Mouse (Mus musculus) adrenal gland, adult 2 months (tissue): ENCODE measurements at regions not wholly inside any gene's neighbourhood (a gene's known extent, or its start where the extent isn't known, plus 50 kb on each side); places are given as distances from the start of the nearest gene placed in this dataset.
A peak's percentile ranks its signal among the peaks of the same experiment; 100 is the strongest.

Source experiments
- DNase-seq: peaks from one replicate; pipeline ENCODE4 v3.0.0; 2021

DNA sequence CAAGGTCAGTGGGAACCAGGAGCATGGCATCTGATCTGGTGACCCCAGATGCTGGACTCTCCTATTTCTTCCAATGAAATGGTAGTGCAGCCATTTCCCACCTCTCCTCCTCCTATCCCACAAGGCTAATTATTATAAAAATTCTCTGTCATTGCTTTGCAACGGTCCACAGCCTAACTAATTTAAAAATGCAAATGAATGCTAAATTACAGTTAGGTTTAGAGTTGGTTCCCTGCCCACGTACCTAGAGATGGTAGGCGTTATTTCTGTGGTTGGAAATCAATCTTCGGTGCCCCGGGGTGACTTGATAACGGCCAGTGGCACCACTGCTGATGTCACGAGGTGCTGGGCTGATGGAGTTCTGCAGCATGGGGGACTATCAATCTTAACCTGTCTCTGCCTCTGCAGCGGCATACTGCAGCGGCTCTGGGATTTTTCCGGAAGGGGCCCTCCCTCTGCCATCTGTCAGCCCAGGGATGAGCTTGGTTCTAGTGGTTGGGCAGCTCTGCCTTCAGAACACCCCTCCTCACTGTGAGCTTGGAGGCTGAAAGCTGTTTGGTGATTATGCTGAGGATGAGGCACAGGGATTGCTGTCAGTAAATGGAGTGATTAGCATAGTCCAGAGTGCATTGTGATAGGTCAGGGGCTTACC, 66.5 kb downstream of the Nmur2 start:
- no peak for DNase-seq

DNA sequence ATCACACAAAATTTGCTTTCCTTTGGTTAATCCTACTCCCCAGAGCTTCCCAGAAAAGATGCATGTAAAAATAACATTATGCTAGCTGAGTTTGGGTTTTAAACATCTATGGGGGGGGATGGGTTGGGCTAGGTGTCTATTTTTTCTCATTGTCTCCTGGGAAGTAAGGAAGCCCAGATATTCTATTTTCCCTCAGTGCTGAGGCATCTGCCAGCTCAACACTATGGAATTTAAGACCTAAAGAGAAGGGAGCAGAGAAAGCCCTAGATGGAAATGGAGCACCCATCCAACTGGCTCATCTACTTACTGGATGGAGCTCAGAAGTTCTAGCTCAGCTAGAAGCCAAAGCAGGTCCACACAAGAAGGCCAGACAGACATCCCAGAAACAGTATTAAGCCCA, 74.2 kb downstream of the Nmur2 start:
- DNase-seq, result no peak

DNA sequence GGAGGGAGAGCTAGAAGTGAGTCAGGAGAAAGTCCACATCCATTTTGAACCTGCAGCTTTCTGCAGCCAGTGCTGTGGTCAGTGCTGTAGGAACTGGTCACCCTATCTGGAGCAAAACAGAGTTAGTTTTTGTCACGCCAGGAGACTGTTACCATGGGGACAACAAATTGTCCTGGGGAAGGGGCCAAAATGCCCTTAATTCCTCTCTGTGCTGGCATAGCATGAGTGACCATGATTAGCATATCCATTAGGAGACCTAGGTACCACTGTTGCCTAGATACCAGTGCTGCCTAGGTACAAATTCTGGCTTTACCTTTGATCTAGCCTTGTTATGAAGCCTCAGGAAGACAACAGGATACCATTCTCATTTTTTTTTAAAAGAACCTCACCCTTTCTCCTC, 82.4 kb downstream of the Nmur2 start:
- DNase-seq, result no peak

DNA sequence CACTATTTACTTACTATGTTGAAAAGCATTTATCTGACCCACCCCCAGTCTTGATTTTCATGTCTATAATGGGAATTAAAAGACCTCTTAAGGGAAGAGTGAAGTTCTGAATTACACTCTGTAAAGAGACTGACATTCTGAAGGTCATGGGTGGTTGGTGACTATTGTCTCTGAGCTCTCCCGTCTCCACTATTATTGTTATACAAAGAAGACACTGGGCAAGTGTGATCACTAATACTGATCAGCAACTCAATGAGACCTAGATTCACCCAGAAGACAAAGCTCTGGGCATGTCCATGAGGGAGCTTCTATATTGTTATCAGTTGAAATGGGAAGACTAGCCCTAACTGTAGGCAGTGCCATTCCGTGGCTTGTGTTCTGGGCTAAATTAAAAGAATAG, 83.5 kb downstream of the Nmur2 start:
- no peak for DNase-seq

DNA sequence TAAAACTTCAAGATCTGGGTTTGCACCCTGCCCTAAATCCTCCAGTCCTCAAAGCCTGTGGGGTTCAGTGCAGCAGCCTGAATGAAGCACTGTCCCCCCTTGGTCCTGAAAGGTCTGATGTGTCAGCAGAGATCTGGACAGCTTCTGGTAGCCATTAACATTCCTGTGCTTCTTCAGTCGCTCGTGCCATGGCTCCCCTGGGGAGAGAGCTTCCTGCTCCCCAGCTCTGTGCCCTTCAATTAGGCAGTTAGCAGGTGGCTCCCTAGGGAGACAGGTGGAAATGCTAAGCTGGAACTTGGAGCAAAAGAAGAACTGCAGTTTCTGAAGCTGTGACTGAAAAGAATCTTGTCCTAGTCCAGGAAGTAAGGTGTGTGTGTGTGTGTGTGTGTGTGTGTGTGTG, 87.1 kb downstream of the Nmur2 start:
- no peak for DNase-seq

DNA sequence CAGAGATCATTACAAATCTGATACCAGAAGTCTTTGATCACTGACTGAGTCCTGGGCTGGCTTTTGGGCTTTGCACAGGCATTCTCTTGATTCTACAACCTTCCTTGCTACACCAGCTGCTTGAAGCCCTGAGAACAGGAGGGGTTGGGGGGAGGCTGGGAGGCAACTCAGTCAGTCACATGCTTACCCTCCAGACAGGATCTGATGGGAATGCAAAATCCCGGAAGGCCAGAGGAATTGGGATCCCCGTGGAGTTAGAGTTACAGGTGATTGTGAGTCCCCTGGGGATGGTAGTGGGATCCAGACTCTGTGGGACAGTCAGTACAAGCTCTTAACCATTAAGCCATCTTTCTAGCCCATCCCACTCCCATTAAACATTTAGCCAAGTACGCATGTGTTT, 91.2 kb downstream of the Nmur2 start:
- no peak for DNase-seq

DNA sequence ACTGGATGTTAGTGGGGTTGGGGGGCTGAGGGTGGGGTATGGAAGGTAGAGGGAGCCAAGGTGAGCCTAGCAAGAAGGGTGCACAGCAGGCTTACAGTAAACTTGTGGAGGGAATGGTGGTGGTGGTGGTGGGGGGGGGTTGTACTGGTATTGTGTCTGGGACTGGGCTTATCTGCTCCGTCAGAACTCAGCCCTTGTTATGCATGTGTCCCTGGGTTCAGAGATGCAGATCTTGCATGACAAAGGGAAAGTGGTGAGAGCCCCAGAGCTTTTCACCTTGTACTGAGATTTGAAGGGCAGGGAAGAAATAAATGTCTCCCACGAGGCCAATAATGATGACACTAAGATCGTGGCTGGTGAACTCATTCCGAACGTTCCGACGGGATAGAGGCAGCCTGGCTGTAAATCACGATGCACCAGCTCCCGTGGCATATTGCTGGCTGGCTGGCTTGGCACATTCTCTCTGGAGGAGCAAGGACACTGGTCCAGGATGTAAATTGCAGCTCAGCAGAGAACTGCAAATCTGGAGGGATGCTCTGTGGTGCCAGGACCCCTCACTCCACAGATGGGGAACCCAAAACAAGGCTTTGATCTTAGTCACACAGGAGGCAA, 94.1 kb downstream of the Nmur2 start:
- DNase-seq, result peak; percentile 62

DNA sequence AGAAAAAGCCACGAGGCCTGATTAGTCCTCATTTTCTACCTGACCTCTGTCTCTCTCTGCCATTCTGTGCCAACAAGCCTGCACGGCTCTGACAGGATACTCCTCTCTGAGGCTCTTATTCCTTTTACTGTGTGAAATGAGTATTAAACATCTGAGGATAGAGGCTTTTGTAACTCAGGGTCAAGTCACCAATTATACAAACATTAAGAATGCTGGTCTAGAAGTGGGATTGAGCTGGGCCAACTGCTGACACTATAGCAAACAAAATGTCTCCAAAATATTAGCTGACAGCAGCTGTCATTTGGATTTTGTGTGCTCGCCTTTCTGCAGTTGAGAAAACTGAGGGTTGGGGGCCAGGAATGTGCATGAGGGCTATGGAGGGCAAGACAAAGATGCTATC, 94.8 kb downstream of the Nmur2 start:
- DNase-seq, result no peak

DNA sequence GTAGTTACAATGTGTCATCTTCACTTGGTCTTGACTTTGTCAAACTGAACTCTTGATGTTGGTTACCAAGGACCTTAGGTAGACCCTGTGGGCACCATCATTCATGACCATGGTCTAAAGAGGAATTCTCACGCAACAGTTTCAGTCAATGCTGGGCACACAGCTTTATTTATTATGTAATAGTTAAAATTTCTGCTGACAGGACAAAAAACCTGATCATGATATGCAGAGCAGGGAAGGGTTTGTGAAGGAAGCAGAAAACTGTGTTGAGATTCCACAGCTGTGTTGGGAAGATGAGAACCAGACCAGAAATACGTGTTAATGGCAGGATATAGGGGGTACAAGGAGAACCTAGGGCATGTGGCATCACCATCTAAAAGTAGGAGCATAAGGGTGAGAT, 100.8 kb downstream of the Nmur2 start:
- DNase-seq, result no peak

DNA sequence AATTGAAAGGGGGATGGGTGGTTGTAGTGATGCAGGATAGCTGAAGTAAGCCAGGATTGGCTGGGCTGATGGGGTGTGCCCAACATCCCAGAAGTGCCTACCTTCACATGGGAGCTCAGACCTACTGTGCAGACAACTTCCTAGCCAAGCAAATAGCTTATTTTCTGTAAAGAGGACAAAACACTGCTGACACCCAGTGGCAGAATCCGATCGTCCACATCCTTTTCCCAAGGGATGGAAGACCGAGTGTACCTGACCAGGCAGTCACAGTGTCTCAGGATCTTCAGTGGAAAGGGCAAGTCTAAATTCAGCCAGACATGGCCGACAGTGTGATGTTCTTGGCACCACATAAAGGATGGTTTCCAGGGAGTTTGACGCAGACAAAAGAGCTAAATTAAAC, 114.4 kb downstream of the Nmur2 start:
- no peak for DNase-seq

DNA sequence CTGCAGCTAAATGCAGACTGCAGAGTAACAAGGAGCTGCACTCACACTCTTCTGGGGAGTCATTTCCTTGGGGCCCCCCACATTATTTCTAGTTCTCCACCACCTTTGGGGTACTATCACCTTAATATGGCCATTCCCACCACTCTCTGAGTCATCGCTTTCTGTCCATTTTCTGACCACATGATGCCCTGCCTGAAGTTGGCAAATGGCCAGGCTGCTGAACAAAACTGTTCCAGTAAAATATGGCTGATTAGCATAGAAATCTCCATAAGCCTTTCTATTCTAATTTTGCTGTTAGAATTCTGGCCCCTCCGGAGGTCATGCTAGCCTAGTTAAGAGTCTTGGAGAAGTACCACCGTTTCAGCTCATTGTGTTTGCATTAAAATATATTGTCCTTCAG, 121.7 kb downstream of the Nmur2 start:
- DNase-seq, result no peak

DNA sequence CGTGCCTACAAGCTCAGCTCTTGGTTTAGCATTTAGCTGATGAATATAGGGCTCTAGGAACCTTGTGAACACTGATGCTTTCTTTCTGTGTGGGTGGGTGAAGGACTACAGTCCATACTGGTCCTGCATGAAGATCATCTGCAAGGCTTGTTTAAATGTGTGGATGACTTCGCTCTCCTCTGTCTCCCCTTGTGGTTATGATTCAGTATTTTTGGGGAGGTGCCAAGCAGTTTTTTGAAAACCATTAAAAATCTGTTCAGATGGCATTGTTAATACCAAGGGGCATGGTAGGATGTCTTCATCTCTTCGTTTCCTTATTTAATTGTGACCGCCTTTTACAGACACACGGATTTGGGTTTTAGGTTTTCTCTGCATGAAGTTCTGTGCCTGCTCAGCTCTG, 122.4 kb downstream of the Nmur2 start:
- DNase-seq, result no peak

DNA sequence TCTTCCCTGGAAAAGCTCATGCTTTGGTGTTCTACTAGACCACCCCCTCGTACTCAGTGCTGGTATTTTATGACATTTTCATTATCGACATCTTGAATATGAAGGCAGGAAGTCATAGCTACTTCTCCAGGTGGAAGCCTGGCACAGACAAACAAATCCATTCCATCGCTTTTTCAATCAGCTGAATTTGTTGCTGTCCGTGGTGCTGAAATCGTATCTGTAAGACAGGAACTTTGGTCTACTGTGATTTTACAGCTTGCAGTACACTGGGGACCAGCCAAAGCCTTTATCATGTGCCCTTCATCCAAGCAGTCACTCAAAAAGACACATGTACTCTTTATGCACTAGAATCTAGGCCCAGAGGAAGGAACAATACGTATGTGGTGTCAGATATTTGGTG, 143.3 kb downstream of the Nmur2 start:
- peak; percentile 18 for DNase-seq

DNA sequence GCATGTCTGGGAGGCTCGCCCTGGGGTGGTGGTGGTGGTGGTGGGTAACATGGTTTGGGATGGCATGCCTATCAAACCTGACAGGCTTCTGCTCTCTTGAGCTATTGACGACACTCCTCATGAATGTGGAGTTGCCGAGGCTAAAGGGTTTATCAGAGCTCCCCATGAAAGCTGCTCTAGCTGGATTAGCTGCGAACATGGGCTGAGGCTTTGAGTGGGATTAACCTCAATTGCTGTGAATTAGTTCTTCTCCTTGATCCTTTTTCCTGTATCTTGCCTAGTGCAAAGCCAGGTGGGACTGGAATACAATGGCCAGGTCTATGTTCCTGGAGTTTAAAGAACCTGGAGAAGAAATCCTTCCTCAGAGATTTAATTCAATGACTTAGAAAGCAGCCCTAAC, 150.6 kb downstream of the Nmur2 start:
- DNase-seq, result no peak

DNA sequence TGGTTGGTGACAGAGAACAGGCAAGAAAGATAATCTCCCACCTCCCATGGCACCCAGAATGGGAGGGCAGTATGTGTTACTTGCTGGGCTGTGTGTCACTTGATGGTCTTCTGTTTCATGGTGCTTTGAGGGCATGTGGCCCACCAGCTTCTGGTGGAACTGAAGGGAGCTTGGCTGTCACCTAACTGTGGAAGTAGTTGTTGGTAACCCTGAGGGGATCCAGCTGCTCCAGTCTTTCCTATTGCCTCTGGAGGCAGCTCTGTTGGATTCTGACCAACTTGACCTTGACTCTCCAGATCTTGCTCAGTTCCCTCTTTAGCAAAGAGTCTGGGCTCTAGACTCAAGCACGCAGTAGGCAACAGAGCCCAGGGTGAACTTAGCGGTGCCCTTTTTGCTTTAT, 162.2 kb downstream of the Nmur2 start:
- DNase-seq, result no peak

DNA sequence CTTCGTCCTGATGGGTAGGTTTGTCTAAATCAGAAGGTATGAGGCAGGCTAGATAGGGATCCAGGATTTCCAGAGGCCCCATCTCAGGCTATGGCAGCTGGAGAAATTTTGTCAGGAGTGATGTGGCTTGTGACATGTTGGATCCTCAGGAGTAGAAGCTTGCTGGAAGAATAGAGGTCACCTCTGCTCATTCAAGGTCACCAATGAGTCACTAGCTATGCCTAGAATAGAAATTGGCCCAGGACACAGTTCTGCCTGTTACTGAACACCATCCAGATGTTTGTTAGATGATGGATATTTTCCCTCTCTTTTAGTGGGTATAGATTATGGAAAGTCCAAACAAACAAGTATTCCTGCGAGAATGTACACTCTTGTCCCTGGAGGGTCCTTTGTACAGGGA, 173.7 kb downstream of the Nmur2 start:
- no peak for DNase-seq

DNA sequence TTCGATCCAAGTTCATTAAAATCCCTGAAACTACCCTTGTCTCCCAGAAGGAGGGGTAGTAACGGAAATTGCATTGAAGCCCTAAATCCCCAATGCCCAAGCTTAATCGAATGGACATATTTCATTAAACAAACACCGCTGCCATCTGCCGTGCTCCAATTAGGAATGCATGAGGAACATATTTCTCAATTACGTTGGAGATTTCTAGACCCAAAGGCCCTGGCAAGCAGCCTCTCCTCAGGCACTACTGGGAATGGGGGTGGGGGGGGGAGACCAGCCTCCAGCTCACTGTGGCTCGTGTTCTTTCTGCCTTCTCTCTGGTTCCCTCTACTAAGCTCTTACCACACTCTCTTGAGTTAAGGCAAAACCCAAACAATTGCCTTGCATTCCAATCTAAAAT, 181.6 kb downstream of the Nmur2 start:
- no peak for DNase-seq

DNA sequence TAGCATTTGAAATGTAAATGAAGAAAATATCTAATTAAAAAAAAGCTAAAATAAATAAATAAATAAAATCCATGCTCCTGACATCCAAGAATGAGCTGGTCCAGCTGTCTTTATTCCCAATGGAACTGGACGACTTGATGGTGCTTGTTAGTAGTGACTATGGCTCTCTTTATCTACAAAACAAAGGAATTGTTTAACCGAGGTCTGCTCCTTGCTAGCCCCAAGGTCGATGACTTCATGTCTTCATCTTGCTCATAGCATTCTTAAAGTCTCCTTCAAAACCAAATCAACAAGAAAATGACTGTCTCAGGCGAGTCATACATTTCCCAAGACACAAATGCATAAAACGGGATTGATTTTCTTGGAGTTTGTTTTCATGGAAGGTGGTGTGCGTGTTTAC, 212.5 kb upstream of the Glra1 start:
- no peak for DNase-seq

DNA sequence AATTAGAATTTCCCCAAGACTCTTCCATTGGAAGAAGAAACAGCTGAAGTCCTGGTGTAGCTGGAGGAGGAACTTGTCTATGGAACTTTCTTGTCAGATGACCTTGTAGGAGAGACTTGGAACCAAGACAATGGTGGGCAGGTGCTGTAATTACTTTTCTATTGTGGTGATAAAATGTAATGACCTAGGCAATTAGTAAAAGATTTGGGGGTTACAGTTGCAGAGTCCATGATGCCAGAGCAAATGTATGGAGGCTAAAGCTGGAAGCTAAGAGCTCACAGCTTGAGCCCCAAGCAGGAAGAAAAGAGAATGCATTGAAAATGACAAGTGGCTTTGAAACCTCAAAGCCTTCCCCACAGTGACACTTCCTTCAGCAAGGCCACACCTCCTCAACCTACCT, 208.6 kb upstream of the Glra1 start:
- no peak for DNase-seq

DNA sequence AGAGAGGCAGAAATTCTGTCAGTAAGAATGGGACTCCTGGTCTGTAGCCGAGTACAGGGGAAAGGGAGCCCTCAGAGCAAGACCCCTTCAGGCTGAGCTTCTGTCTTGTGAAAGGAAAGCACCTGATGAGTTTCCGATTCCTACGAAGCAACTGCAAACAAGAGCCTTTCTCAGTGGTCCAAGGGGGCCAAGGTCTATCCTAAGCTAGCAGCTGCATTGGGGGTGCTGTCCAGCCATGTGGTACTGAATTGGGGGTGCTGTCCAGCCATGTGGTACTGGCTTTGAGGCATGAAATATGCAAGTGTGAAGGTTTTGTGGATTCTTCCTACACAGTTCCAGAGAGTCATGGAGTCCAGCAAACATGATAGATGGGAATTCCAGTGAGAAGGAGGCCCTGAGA, 202.7 kb upstream of the Glra1 start:
- DNase-seq, result no peak

DNA sequence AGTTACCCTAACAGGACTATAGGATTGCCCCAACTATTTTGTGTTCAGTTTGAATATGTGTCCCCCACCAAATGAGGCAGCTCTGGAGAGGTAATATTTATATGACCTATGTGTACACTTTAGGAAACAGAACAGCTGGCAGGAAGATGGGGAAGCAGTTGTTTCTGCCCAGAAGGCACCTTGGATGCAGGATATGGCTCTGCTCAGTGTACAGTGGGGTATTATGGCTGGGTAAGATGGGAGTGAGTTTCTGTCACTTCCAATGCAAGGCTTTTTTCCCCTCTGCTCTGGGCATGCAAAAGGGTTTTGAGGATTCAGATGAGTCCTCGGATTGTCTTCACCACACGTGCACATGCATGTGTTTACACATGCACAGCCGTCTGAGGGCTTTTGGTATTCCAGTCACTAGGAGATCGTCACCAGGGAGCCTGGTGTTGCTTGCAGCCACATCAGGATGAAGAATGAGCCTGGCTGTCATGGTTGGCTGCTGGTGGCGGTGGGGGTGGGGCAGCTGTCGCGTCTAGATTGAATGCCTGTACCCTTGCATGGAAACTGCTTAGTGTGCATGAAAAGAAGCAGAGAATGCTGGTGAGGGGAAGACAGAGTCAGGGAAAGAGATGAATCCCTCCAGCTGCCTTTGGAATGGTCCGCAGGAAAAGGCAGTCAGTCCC, 183.3 kb upstream of the Glra1 start:
- no peak for DNase-seq

DNA sequence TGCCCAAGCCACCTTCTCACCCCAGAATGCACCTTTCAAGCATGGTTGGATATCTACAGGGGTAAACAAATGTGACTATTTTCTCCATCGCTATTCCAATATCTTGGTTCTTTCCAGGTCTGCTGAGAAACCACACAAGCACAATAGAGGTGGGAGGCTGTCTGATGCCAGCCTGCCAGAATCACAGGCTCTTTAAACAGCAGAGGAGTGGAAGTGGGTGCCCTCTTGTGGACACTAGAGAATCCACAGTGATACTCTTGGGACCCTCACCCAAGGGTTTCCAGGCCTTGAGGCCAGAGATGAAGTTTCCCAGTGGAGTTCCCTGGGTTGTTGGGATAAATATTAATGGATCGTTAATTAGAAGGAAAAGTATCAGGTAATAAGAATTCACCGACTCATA, 181.6 kb upstream of the Glra1 start:
- no peak for DNase-seq

DNA sequence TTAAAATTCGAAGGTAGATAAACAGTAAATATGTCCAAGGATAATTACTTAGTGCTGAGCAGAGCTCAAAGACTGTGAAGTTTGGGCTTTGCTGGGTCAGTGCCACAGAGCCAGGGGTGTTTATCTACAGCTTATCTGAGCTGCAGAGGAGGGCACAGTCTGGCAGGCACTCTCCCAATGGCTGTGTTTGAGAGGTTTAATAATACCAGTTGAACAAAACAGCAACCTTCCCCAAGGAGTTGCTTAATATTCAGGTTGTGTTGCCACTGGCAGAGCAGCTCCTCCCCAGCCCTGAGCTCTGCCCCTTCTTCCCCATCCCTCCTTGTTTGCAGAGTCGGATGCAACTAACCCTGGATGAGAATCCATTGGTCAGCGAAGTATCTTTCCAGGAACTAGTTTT, 173.0 kb upstream of the Glra1 start:
- DNase-seq, result no peak

DNA sequence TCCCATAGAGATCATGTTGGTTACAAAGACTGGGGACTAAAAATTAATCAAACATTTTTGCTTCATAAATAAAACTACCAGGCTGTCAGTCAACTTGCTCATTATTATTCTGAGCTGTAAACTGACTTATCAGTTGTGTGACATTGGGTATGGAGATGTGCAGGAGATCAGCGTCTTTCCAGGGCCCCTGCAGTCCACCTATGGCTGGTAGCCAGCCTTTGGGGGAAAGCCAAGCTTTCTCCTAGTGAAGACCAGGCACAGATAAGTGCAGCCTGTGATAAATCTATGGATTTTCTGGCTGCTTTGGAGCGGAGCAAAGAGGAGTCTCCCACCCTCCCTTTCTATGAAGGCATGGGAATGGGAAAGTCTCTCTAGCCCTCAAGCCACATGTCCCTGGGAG, 172.0 kb upstream of the Glra1 start:
- DNase-seq, result no peak
